Mouse (Mus musculus): ENCODE measurements around the gene Lrrc8e.

- TF ChIP-seq CTCF (IDR thresholded peaks at IDR 0.05; ENCODE audit: borderline replicate concordance, insufficient read depth, low read depth, low read length) (no peak), POLR2A (IDR thresholded peaks at IDR 0.05; ENCODE audit: borderline replicate concordance, insufficient read depth, low read length) (no peak)
These were observed 20.2 kb upstream of the Lrrc8e start for GRCm38 (mm10) chr8:4206182-4207015.
